Mouse (Mus musculus) left cerebral cortex, postnatal 10 days (tissue): ENCODE measurements around the gene Pstpip1. TPM values are rescaled to one million over a fixed set of nuclear protein-coding genes. Genes with fewer than 3 reads are reported as not detected.
A peak's percentile ranks its signal among the peaks of the same experiment; 100 is the strongest.

ENCODE experiments used
- DNase-seq, 2 experiments: peaks; one replicate each; pipeline ENCODE4 v3.0.0; 2021 to 2022; ENCODE audit warnings: low spot score in 2 of 2, mixed read lengths in 1 of 2; ENCODE audit errors: extremely low spot score in 1 of 2
- intact Hi-C: fragments of 180-260 bp; cut with DNase I; formaldehyde crosslinking; loops from one replicate; pipeline ENCODE4 v1.15.1; 2025
- total RNA-seq, 2 experiments: library from RNA; stranded (reverse); gene quantifications; 2 replicates each; pipeline ENCODE4 v1.2.3; 2021

Pstpip1 gene
- total RNA-seq, 2 experiments from 2014 or later = 2.1 to 3.2 TPM

GRCm38 (mm10) chr9:56100041-56100522 is 10.3 kb downstream of the Pstpip1 start:
- intact Hi-C loops = no loop called here
- no peak for DNase-seq

GRCm38 (mm10) chr9:56101022-56101421 is 11.3 kb downstream of the Pstpip1 start:
- intact Hi-C loops = no loop called here
- no peak for DNase-seq

DNA sequence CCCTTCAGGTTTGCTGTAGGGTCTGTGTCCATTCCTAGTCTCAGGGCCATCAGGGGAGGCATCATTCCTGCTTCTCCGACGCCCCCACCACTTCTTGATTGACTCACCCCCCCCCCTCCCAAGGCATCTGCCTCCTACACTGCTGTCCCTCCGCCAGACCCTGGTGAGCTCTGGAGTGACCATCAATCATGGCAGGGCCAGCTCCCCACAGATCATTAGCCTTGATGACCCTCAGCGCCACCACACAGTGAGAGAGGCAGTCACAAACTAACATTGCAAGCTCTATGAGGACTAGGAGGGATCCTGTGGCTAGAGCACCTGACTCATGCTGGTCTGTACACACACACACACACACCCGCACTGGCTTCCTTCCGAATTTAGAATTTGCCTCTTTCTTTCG is 15.2 kb downstream of the Pstpip1 start:
- intact Hi-C loops = no loop called here
- DNase-seq = no peak

- DNase-seq = no peak
- intact Hi-C loops = no loop called here
Measured at GRCm38 (mm10) chr9:56106274-56107072, 16.7 kb downstream of the Pstpip1 start.

- intact Hi-C loops = no loop called here
- DNase-seq = no peak
Measured at GRCm38 (mm10) chr9:56107527-56107926, 17.8 kb downstream of the Pstpip1 start.

DNA sequence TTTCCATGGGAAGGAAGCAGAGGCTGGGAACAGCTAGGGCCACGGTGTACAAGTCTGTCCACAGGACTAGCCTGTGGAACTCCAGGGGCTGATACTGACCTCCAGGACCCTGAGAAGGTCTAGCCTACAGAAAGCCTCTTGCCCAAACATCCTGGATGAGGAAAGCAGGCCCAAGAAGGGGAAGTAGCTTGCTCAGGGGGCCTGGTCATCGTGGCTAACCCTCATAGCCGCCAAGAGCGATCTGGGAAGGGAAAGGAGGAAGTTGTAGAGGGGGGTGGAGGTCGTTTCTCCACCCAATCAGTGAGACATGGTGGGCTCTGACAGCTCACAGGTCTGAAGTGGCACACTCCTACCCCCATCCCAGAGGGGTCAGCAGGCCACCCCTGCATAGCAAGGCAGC is 18.4 kb downstream of the Pstpip1 start:
- DNase-seq = no peak
- intact Hi-C loops = no loop called here

- intact Hi-C loops = no loop called here
- no peak for DNase-seq
Measured at GRCm38 (mm10) chr9:56118091-56118490, 28.3 kb downstream of the Pstpip1 start.

DNA sequence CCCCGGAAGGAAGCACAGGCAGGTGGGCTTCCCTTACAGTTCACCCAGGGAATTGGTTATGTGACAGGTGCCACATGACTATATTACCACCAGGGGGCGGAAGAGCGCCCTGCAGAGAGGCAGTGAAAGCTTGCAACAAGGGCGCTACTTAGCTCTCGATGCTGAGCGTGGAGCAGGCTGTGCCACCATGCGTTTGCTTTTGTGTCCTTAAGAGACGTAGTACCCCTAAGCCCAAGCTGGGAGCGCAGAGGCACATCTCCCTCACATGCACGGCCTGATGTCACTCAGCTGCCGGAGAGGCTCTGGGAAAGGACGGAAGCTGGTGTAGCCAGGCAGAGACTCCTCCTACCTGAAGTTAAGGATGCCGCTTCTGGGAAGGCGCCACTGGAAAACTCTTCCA is 28.8 kb downstream of the Pstpip1 start:
- DNase-seq = peak; percentile 65 to 78
- intact Hi-C loops = no loop called here

- intact Hi-C loops = no loop called here
- no peak for DNase-seq
Measured at GRCm38 (mm10) chr9:56119651-56120050, 29.9 kb downstream of the Pstpip1 start.

- DNase-seq = peak; percentile 51 to 81
- intact Hi-C loops = no loop called here
Measured at GRCm38 (mm10) chr9:56121097-56121496, 31.3 kb downstream of the Pstpip1 start.

DNA sequence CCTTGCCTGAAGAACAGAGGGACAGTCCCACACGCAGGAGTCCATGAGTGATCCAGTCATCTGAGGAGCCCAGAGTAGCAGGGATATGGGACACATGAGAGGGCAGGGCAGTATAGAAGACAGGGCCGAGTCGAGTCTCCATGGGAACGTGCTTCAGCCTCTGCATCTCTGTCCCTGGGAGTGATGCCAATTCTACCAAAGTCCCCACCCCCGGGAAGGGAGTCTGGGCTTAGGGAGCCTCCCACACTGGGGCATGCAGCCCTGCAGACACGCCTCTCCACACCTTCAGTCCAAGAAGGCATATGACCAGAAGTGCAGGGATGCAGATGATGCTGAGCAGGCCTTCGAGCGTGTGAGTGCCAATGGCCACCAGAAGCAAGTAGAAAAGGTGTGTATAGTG is 33.2 kb downstream of the Pstpip1 start:
- DNase-seq = peak in 1 of 2 experiments; percentile 57
- intact Hi-C loops = no loop called here

DNA sequence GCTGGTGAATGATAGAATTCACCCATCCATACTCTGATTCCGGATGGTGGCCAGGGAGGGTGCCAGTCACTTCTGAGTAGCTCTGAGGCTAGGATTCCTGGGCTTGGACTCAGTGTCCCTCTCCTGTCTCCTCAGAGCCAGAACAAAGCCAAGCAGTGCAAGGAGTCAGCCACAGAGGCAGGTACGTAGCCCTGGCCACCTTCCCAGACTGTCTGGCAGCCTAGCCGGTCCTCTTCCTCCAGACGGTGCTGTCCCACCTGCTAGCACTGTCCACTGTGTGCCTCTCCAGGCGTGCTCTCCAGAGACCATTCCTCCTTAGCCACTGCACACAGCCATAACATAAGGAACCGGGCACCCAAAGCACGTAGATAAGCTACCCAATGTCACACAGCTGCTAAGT is 33.9 kb downstream of the Pstpip1 start:
- no peak for DNase-seq
- intact Hi-C loops = no loop called here

DNA sequence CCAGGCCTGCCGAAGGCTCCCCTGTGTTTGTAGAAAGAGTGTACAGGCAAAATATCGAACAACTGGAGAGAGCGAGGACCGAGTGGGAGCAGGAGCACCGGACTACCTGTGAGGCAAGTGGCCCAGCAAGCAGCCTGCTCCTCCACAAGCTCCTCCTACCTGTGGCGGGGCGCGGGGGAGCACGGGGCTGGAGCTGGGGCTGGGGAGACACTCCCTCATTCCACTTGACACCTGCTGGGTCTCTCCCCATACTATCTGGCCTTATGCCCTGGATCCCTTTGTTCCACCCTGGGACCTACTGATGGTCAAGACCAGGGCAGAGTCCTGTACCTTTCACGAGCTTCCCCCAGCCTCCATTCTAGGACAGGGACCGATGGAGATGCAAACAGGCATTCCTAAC is 34.8 kb downstream of the Pstpip1 start:
- intact Hi-C loops = no loop called here
- no peak for DNase-seq

GRCm38 (mm10) chr9:56126453-56127173 is 36.9 kb downstream of the Pstpip1 start:
- intact Hi-C loops = no loop called here
- no peak for DNase-seq

GRCm38 (mm10) chr9:56128331-56128730 is 38.6 kb downstream of the Pstpip1 start:
- intact Hi-C loops = no loop called here
- peak in 1 of 2 experiments; percentile 47 for DNase-seq

- intact Hi-C loops = no loop called here
- DNase-seq = peak in 1 of 2 experiments; percentile 30
Measured at GRCm38 (mm10) chr9:56129951-56130350, 40.2 kb downstream of the Pstpip1 start.

DNA sequence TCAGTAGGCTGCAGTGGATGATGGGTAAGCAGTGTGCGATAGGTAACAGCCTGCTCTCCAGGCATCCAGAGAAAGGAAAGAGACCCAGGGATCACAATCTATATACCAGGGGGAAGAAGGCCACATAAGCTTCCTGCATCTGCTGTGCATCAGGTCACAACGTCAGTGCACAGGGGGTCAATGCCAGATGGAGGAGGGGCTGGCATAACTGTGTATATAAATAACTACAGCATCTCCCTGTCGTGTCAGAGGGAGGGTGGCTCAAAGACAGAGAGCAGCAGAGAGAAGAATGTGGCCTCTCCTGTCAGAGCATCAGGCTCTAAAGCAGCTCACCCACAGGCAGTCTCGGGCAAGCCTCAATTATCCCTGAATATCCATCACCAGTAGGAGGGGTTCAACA is 40.8 kb downstream of the Pstpip1 start:
- peak in 1 of 2 experiments; percentile 15 for DNase-seq
- intact Hi-C loops = no loop called here

- intact Hi-C loops = no loop called here
- peak in 1 of 2 experiments; percentile 10 for DNase-seq
Measured at GRCm38 (mm10) chr9:56131813-56132525, 42.2 kb downstream of the Pstpip1 start.

- peak in 1 of 2 experiments; percentile 8 for DNase-seq
- intact Hi-C loops = no loop called here
Measured at GRCm38 (mm10) chr9:56133970-56134369, 44.2 kb downstream of the Pstpip1 start.
